Mouse (Mus musculus) c-Kit-positive CD71-positive TER-119-negative erythroid progenitor cells, embryonic 14.5 days (primary cell): ENCODE measurements around the gene Ankfn1.

Source experiments
- DNase-seq: peaks from one replicate; pipeline ENCODE4 v3.0.0-alpha.2; 2013; ENCODE audit warnings: low read depth

Gene Ankfn1

DNA sequence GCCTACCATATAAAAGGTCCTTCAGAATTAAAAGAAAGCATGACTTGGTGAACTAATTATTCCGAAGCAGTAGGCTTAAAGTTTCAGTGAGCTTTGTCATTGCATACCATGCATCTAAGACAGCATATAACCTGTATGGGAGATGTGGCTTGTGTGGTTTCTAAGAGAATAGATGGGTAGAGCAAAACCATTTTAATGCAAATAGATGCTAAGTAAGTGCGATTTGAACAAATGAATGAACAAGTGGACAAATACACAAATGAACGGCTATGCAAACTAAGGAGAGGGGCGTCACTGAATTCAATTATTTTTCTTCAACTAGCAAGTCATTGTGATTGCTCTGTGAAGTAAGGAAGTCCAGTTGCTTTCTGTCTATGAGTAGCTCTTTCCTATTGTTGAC, 198.3 kb downstream of the Ankfn1 start:
- no peak for DNase-seq

- no peak for DNase-seq
Measured at GRCm38 (mm10) chr11:89574269-89574838, 203.1 kb downstream of the Ankfn1 start.

GRCm38 (mm10) chr11:89569391-89570145, 207.9 kb downstream of the Ankfn1 start:
- no peak for DNase-seq

- no peak for DNase-seq
Measured at GRCm38 (mm10) chr11:89568246-89568645, 209.2 kb downstream of the Ankfn1 start.

GRCm38 (mm10) chr11:89551441-89551840, 226.0 kb downstream of the Ankfn1 start:
- no peak for DNase-seq

GRCm38 (mm10) chr11:89550921-89551320, 226.5 kb downstream of the Ankfn1 start:
- DNase-seq: no peak

DNA sequence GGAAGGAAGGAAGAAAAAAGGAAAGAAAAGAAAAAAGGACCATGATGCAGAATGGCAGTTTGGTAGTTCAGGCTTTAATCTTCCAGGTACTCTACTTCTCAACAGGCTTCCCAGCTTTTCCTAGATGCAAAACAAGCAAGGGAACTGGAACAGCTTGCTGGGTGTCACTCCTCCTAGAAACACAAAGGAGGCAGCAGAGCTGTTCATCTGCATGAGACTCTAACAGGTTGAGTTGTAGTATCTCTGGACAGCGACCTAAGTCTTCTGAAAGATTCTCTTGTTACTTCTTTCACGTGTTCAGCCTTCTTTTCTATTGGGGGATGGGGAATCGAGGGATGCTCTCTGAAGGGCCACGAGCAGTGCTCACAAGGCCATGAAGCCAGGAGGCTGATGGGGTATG, 228.7 kb downstream of the Ankfn1 start:
- DNase-seq: no peak

- DNase-seq: peak; percentile 4
Measured at GRCm38 (mm10) chr11:89546164-89546563, 231.3 kb downstream of the Ankfn1 start.

DNA sequence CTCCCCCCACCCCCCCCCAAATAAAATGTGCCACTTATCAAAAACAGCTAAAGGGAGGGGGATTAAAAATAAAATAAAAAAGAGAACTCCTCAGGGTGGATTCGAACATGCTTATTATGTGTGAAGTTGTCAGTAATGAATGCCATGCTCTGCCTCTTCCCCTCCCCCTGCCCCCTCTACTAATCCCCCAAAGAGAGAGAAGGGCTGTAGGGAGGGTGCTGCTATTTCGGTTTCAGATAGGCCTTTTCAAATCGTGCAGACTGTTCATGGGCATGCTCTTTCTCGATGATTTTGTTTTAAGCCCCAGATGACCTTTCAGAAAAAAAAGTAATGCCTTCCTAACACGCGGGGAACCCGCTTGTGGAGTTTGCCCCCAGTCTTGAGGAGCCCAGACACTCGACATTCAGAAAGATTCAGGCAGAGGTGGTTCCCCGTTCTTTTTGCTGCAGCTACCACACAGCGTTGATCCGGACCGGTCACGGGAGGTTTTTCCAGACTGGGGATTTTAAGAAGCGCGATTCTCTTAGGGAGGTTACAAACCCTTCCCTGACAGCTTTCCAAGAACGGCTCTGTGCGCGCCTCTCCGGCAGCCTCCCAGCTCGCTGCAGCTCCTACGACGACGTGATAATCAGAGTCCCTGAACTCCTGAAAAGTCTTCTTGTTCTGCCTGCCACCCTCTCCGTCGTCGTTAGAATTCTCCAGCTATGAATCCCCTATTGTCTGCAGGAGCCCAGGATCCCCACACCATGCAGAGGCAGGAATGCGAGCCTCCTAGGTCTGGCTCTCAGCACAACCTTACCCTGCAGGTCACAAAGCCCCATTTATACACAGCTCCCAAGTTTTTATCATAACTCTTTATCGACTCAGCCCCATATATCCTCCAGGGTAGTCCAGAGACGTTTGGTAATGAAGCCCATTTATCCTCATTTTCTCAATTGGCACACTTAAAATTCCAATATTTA, 232.3 kb downstream of the Ankfn1 start:
- no peak for DNase-seq

GRCm38 (mm10) chr11:89538376-89538775, 239.1 kb downstream of the Ankfn1 start:
- DNase-seq: no peak

- DNase-seq: no peak
Measured at GRCm38 (mm10) chr11:89527800-89528430, 249.5 kb downstream of the Ankfn1 start.

GRCm38 (mm10) chr11:89515501-89515901, 262.0 kb downstream of the Ankfn1 start:
- DNase-seq: no peak

DNA sequence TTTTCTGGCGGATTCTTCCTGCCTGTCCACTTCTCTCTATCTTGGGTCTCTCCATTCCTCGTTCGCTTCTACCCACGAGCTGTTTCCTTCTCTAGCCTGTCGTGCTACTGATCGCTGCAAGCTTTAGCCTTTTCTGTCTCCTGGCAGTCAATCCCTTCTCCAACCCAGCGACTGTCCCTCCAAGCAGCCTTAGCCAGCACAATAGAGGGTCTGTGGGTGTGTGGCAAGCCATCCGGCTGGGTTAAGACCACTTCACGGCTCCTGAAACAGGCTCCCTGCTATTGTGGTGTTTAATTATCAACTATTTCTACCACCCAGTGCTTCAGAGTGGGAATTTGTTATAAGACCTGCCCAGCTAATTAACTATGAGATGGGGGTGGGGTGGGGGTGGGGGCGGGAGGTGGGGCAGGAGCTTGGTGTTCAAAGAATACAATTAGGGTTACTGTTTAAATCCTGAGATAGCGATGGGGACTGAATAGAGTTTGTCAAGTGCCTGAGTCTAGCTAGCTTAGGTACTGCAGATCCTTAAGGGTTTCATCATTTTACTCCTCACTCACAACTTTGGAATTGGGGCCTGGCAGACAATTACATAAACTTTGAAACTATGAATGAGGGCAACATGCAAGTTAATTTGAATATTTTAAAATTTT, 268.7 kb downstream of the Ankfn1 start:
- no peak for DNase-seq

DNA sequence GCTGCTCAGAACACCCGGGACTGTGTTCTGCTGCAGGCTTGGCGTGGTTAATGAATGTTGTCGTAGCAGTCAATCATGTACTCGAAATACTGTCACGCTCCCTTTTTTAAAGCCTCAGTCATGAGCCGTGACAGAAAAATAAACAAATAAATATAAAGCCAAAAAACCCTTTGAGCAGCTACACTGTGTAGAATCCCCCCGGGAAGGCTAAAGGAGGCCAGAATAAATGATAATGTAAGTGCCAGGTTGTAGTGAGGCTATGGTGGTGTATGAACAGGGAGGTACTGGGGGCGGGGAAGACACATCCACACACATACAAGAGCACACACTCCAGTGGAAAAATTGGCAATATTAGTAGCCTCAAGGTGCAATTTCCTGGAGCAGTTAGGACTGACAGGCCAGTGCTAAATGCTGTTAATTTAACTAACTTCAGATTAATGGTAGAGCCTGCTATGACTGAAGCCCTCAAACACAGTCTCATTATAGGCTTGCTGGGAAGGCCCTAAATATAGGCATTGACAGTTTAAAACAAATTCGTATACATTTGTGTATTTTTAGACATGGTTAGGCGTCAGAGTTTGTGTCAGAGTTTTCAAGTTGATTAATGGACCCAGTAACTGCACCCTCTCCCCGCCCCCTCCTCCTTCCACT, 270.7 kb downstream of the Ankfn1 start:
- no peak for DNase-seq

DNA sequence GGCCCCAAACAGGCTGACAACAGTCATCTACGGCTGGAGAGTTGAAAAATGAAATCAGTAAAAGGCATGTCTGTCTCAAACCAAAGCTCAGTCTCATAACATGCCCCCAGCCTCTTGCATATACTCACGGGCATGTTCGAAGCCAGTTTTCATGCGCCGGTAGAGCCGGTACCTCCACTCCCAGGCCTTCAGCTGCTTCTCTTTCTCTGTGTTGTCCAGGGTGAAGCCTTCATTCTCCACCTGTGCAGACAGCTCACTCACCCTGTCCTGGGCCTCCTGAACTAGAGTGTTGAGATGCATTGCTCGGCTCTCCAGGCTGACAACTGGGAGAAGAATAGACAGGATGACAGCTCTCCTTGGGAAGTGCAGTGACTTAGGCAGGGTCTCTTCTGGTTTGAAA, 272.4 kb downstream of the Ankfn1 start:
- DNase-seq: no peak

DNA sequence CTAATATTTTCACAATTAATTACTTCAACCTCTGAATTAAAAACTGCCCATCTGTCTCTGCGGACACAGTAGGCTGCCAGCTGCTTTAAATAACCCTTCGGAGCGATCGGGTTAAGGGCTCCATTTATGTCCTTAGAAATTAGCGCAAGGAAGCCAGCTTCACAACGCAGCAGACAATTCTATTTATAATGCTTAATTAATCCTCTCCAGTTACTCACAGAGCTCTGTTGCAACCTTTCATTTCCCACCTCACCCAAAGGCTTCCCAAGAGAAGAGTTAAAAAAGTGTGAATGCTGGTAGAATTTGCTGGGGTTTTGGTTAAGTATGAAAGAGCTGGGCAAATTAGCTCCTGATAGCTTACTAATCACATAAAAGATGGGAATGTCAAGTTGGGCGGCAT, 275.7 kb downstream of the Ankfn1 start:
- DNase-seq: no peak

- DNase-seq: no peak
Measured at GRCm38 (mm10) chr11:89500961-89501360, 276.5 kb downstream of the Ankfn1 start.

- DNase-seq: no peak
Measured at GRCm38 (mm10) chr11:89481084-89481483, 296.4 kb downstream of the Ankfn1 start.

- no peak for DNase-seq
Measured at GRCm38 (mm10) chr11:89476927-89477326, 300.5 kb downstream of the Ankfn1 start.

GRCm38 (mm10) chr11:89476047-89476446, 301.4 kb downstream of the Ankfn1 start:
- no peak for DNase-seq

DNA sequence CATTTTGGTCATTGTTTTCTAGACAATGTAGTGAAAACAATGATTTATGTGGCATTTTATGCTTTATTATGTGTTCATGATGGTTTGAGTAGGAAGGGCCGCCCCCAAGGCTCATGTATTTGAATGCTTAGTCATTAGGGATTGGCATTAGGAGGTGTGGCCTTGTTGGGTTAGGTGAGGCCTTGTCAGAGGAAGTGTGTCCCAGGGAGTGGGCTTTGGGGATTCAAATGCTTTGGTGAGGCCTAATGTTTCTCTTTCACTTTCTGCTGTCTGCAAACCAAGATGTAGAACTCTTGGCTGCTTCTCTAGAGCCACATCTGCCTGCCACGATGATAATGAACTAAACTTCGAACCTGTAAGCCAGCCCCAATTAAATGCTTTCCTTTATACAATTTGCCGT, 304.6 kb downstream of the Ankfn1 start:
- no peak for DNase-seq
